Mouse (Mus musculus) forebrain, embryonic 11.5 days (tissue): ENCODE measurements around the gene Htt. TPM values are rescaled to one million over a fixed set of nuclear protein-coding genes. Genes with fewer than 3 reads are reported as not detected.

Experiments used
- ATAC-seq: fragments of 200-750 bp; cut with Nextera tagmentation; replicated peaks from 2 replicates; pipeline ENCODE4 v1.8.0; 2017; ENCODE audit warnings: moderate TSS enrichment; ENCODE audit not compliant: low FRiP score
- DNase-seq: peaks from one replicate; pipeline ENCODE4 v3.0.0-alpha.2; 2017; ENCODE audit warnings: low spot score
- H3K27ac ChIP-seq: fragments of 300-500 bp; sonication (generic); 2 replicates; pipeline ENCODE4 v1.5.1; 2014; ENCODE audit warnings: low read depth, low read length
- H3K27me3 ChIP-seq: fragments of 300-500 bp; sonication (generic); 2 replicates; pipeline ENCODE4 v1.6.1; 2014; ENCODE audit warnings: mild to moderate bottlenecking, low read length, mixed read lengths; ENCODE audit not compliant: control insufficient read depth, insufficient read depth
- H3K36me3 ChIP-seq: fragments of 300-500 bp; sonication (generic); 2 replicates; pipeline ENCODE4 v1.6.1; 2014; ENCODE audit warnings: mild to moderate bottlenecking, low read length, moderate library complexity, mixed read lengths; ENCODE audit not compliant: control insufficient read depth, insufficient read depth
- H3K4me1 ChIP-seq: fragments of 300-500 bp; sonication (generic); replicated peaks from 2 replicates; pipeline ENCODE4 v1.6.1; 2014; ENCODE audit warnings: low read length, mixed read lengths; ENCODE audit not compliant: control insufficient read depth, insufficient read depth
- H3K4me2 ChIP-seq: fragments of 300-500 bp; sonication (generic); 2 replicates; pipeline ENCODE4 v1.6.1; 2014; ENCODE audit warnings: low read depth, mild to moderate bottlenecking, low read length, moderate library complexity, mixed read lengths; ENCODE audit not compliant: severe bottlenecking
- H3K4me3 ChIP-seq: fragments of 300-500 bp; sonication (generic); 2 replicates; pipeline ENCODE4 v1.5.1; 2014; ENCODE audit warnings: low read depth, low read length
- H3K9ac ChIP-seq: fragments of 300-500 bp; sonication (generic); 2 replicates; pipeline ENCODE4 v1.6.1; 2014; ENCODE audit warnings: low read length
- H3K9me3 ChIP-seq: fragments of 300-500 bp; sonication (generic); 2 replicates; pipeline ENCODE4 v1.6.1; 2016; ENCODE audit warnings: low read length, mixed read lengths; ENCODE audit not compliant: control insufficient read depth
- WGBS: fragments of 180-500 bp; shearing (Covaris S2); extraction: QIAGEN DNeasy Blood & Tissue Kit; methylation state at CpG from one replicate; pipeline ENCODE4 v1.1.7; 2014; 5-methylcytosine and 5-hydroxymethylcytosine counted together
- microRNA counts: library from miRNA; unstranded; fragments of <30 nt; microRNA quantifications from one replicate; lab custom pipeline; 2015
- microRNA-seq: library from miRNA; unstranded; fragments of <30 nt; microRNA quantifications from one replicate; pipeline ENCODE4, GENCODE M21; 2016; ENCODE audit not compliant: insufficient number of aligned reads
- polyA plus RNA-seq: library from polyadenylated mRNA; unstranded; fragments of >200 nt; fragmentation: Nextera tagmentation; extraction: Ambion mirVana; gene quantifications from 2 replicates; pipeline ENCODE4 v1.2.1, GENCODE M21; 2014

The Htt gene
- polyA plus RNA-seq, 1 experiment from 2014 or later: 22.4 TPM

DNA sequence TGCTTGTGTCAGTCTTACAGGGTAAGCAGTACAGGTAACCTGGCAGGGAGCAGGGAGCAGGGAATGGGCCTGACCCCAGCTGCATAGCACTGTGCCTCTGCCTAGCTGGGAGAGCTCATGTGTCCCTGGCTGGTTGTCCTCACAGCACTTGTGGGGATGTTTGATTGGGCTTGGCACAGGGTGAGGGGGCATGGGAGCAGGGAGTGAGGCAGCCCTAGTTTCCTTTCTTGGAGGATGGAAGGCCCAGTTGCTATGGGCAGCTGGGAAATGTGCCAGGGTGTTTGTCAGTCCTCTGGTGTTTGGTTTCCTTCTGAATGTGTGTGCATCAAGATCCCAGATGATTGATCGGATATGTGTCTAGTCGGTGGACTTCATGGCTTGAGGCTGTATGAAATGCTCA, 195.5 kb downstream of the Htt start:
- Histone ChIP-seq H3K27me3 (no peaks in the 10 kb centered on the region), H3K36me3 (no peaks in the 10 kb centered on the region; the same call in 1 of the 2 replicates), H3K4me3 (no peak overlapping the region), H3K9me3 (peaks cover 4% of the 10 kb centered on the region; the same call in 1 of the 2 replicates), H3K4me1 (0 out of 2 replicates have a peak, but pooled peaks cover 2% of the 10 kb centered on the region), H3K9ac (no peak overlapping the region), H3K27ac (no peak overlapping the region), H3K4me2 (no peak overlapping the region)
- WGBS: 100% methylated on average over 2 of the region's 2 CpGs
- no peak for ATAC-seq
- no peak for DNase-seq

GRCm38 (mm10) chr5:34960021-34960420, 198.5 kb downstream of the Htt start:
- no peaks in the 10 kb centered on the region; the same call in 1 of the 2 replicates for H3K36me3 ChIP-seq
- no peak for ATAC-seq
- no peaks in the 10 kb centered on the region for H3K9me3 ChIP-seq
- no peak overlapping the region for H3K4me2 ChIP-seq
- H3K27me3 ChIP-seq: no peaks in the 10 kb centered on the region
- H3K4me1 ChIP-seq: no peaks in the 10 kb centered on the region
- no peak overlapping the region for H3K9ac ChIP-seq
- H3K4me3 ChIP-seq: no peak overlapping the region
- no peak overlapping the region for H3K27ac ChIP-seq
- DNase-seq: no peak
- WGBS: 80% methylated on average over 1 of the region's 1 CpGs

MicroRNA genes within 50 kb of the gene (microRNA counts, 519-probe panel; counts per million panel counts)
- 31.2 counts per million for microRNA mmu-miR-467g (lab: Ali Mortazavi, UCI)

Small RNAs within 50 kb of the gene (microRNA-seq; reads per million reads assigned to microRNA genes)
- not detected for gene Mir467g

Other genes starting within 250 kb of the Htt start
- 5.3 and 5.6 TPM in 2 replicates for gene Tnip2, start 247.7 kb upstream of the Htt start, polyA plus RNA-seq
- gene Sh3bp2, start 235.9 kb upstream of the Htt start, polyA plus RNA-seq: 10.4 and 10.7 TPM in 2 replicates
- 202 and 238 TPM in 2 replicates for gene Add1, start 188.1 kb upstream of the Htt start, polyA plus RNA-seq
- gene Mfsd10, start 124.5 kb upstream of the Htt start, polyA plus RNA-seq: 87.7 and 96.0 TPM in 2 replicates
- 33.1 and 33.6 TPM in 2 replicates for gene Nop14, start 101.6 kb upstream of the Htt start, polyA plus RNA-seq
- 1.8 and 2.5 TPM in 2 replicates for gene Grk4, start 101.4 kb upstream of the Htt start, polyA plus RNA-seq
- 2.5 and 2.8 TPM in 2 replicates for gene Msantd1, start 146.3 kb downstream of the Htt start, polyA plus RNA-seq
- 54.4 and 55.9 TPM in 2 replicates for gene Rgs12, start 187.7 kb downstream of the Htt start, polyA plus RNA-seq